Mouse (Mus musculus) ES-Bruce4 (cell line): ENCODE measurements around the gene Prss2. TPM values are rescaled to one million over a fixed set of nuclear protein-coding genes. Genes with fewer than 3 reads are reported as not detected.

ENCODE experiments used
- H3K27ac ChIP-seq: 2 replicates; pipeline ENCODE4 v1.5.1; 2012; ENCODE audit warnings: low read length, inconsistent platforms; ENCODE audit not compliant: insufficient read depth
- H3K27me3 ChIP-seq: 2 replicates; pipeline ENCODE4 v1.6.1; 2012; ENCODE audit warnings: mild to moderate bottlenecking, low read length, inconsistent platforms; ENCODE audit not compliant: control insufficient read depth, poor library complexity, insufficient read depth, severe bottlenecking
- H3K36me3 ChIP-seq: 2 replicates; pipeline ENCODE4 v1.6.1; 2012; ENCODE audit warnings: inconsistent platforms, mild to moderate bottlenecking, low read length, moderate library complexity; ENCODE audit not compliant: control insufficient read depth, poor library complexity, insufficient read depth, severe bottlenecking
- H3K4me1 ChIP-seq: one replicate; pipeline ENCODE4 v1.8.1; 2011; ENCODE audit warnings: low read length; ENCODE audit not compliant: control insufficient read depth, insufficient read depth
- H3K4me3 ChIP-seq: 2 replicates; pipeline ENCODE4 v1.5.1; 2011; ENCODE audit warnings: low read depth, mild to moderate bottlenecking, low read length
- H3K9ac ChIP-seq: 2 replicates; pipeline ENCODE4 v1.6.1; 2012; ENCODE audit warnings: low read depth, mild to moderate bottlenecking, inconsistent platforms; ENCODE audit not compliant: poor library complexity, severe bottlenecking
- H3K9me3 ChIP-seq: replicated peaks from 2 replicates; pipeline ENCODE4 v1.6.1; 2012; ENCODE audit warnings: mild to moderate bottlenecking, low read length, inconsistent platforms; ENCODE audit not compliant: control insufficient read depth, poor library complexity, insufficient read depth, severe bottlenecking
- CTCF ChIP-seq: IDR thresholded peaks from one replicate; pipeline ENCODE4 v1.8.1; 2011; ENCODE audit warnings: low read depth, low read length
- EP300 ChIP-seq: IDR thresholded peaks from 2 replicates; pipeline ENCODE4 v1.6.1; 2011; ENCODE audit warnings: low read depth, low read length; ENCODE audit not compliant: insufficient read depth
- POLR2A ChIP-seq: IDR thresholded peaks from one replicate; pipeline ENCODE4 v1.8.1; 2011; ENCODE audit warnings: low read length; ENCODE audit not compliant: insufficient read depth
- polyA plus RNA-seq: library from polyadenylated mRNA; stranded (reverse); fragments of >200 nt; gene quantifications from 2 replicates; pipeline ENCODE4 v1.2.4, GENCODE M21; 2011; ENCODE audit warnings: low read depth; ENCODE audit not compliant: missing spikeins, insufficient read depth, insufficient read length

Prss2 gene
- polyA plus RNA-seq = not detected in 2 replicates

GRCm38 (mm10) chr6:41521487-41521886, at the start of gene Prss2:
Gene Prss2, plus strand, starts transcription at chr6:41521787.
- H3K27ac ChIP-seq = no peak within 1 kb of the TSS
- no peaks in the 10 kb centered on the region for H3K36me3 ChIP-seq
- no peaks in the 10 kb centered on the region for H3K9me3 ChIP-seq
- no peak for TF ChIP-seq POLR2A
- TF ChIP-seq CTCF = no peak
- no peak for TF ChIP-seq EP300
- H3K9ac ChIP-seq = no peak within 1 kb of the TSS
- H3K27me3 ChIP-seq = no peaks in the 10 kb centered on the region
- no peak within 1 kb of the TSS for H3K4me3 ChIP-seq
- H3K4me1 ChIP-seq = no peaks in the 10 kb centered on the region

- H3K4me1 ChIP-seq = no peaks in the 10 kb centered on the region
- H3K9ac ChIP-seq = no peak overlapping the region
- TF ChIP-seq POLR2A (no peak), CTCF (no peak), EP300 (no peak)
- no peak overlapping the region for H3K4me3 ChIP-seq
- no peaks in the 10 kb centered on the region for H3K27me3 ChIP-seq
- H3K9me3 ChIP-seq = no peaks in the 10 kb centered on the region
- H3K36me3 ChIP-seq = no peaks in the 10 kb centered on the region
- no peak overlapping the region for H3K27ac ChIP-seq
Observed at GRCm38 (mm10) chr6:41499374-41499773, 22.2 kb upstream of the Prss2 start.

- H3K27ac ChIP-seq = no peak overlapping the region
Observed at GRCm38 (mm10) chr6:41504915-41505314, 16.7 kb upstream of the Prss2 start.

GRCm38 (mm10) chr6:41505323-41505722, 16.3 kb upstream of the Prss2 start:
- no peak for TF ChIP-seq POLR2A
- no peak for TF ChIP-seq EP300
- TF ChIP-seq CTCF = no peak
- no peak overlapping the region for H3K27ac ChIP-seq
- no peaks in the 10 kb centered on the region for H3K9me3 ChIP-seq
- H3K4me1 ChIP-seq = no peaks in the 10 kb centered on the region
- H3K27me3 ChIP-seq = no peaks in the 10 kb centered on the region
- H3K36me3 ChIP-seq = no peaks in the 10 kb centered on the region
- H3K4me3 ChIP-seq = no peak overlapping the region
- no peak overlapping the region for H3K9ac ChIP-seq

More at GRCm38 (mm10) chr6:41504915-41505314, 16.7 kb upstream of the Prss2 start:
- TF ChIP-seq CTCF = no peak
- no peak for TF ChIP-seq POLR2A
- TF ChIP-seq EP300 = no peak
- Histone ChIP-seq H3K9me3 (no peaks in the 10 kb centered on the region), H3K4me1 (no peaks in the 10 kb centered on the region), H3K36me3 (no peaks in the 10 kb centered on the region), H3K27me3 (no peaks in the 10 kb centered on the region), H3K9ac (no peak overlapping the region), H3K4me3 (no peak overlapping the region)

DNA sequence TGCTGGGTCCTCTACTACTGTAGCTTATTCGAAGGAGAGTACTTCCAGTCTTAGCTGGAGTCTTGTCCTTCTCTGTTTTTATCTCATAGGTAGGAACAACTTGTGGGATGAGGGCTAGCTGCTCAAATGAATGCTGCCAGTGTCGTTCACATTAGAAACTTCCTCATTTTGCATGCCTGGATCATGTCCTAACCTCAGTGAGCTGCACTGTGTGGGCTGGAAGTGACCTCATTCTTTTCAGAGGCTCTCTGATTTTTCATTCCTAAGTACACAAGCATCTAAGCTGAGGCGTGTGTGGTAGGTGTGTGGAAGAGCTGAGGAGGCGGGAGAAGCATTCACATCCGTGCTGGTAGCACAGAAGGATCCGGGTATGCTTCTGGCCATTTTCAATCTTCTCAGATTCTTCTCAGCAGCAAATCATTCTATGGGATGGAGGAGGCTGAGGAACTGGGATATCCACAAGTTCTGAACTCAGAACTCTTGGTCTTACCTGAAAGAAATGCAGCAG, 3.5 kb upstream of the Prss2 start:
- no peak overlapping the region for H3K4me3 ChIP-seq
- H3K27me3 ChIP-seq = no peaks in the 10 kb centered on the region
- no peaks in the 10 kb centered on the region for H3K9me3 ChIP-seq
- H3K4me1 ChIP-seq = no peaks in the 10 kb centered on the region
- no peak overlapping the region for H3K9ac ChIP-seq
- TF ChIP-seq CTCF (no peak), EP300 (no peak), POLR2A (no peak)
- no peaks in the 10 kb centered on the region for H3K36me3 ChIP-seq
- no peak overlapping the region for H3K27ac ChIP-seq

- Histone ChIP-seq H3K4me3 (no peak overlapping the region), H3K4me1 (no peaks in the 10 kb centered on the region), H3K27ac (no peak overlapping the region), H3K9me3 (no peaks in the 10 kb centered on the region), H3K27me3 (no peaks in the 10 kb centered on the region; the same call in 1 of the 2 replicates), H3K36me3 (no peaks in the 10 kb centered on the region), H3K9ac (no peak overlapping the region)
- TF ChIP-seq POLR2A = no peak
- TF ChIP-seq EP300 = no peak
- no peak for TF ChIP-seq CTCF
Observed at GRCm38 (mm10) chr6:41526453-41526852, 4.9 kb downstream of the Prss2 start.
